Mouse (Mus musculus) embryonic facial prominence, embryonic 14.5 days (tissue): ENCODE measurements at regions not wholly inside any gene's neighbourhood (a gene's known extent, or its start where the extent isn't known, plus 50 kb on each side); places are given as distances from the start of the nearest gene placed in this dataset.

Source experiments
- ATAC-seq: fragments of 200-750 bp; cut with Nextera tagmentation; 2 replicates; pipeline ENCODE4 v1.8.0; 2017; ENCODE audit warnings: low read depth, moderate number of reproducible peaks, moderate TSS enrichment
- DNase-seq: peaks from one replicate; pipeline ENCODE4 v3.0.0-alpha.2; 2015; ENCODE audit warnings: low spot score
- H3K27ac ChIP-seq: fragments of 300-500 bp; sonication (generic); replicated peaks from 2 replicates; pipeline ENCODE4 v1.5.1; 2014; ENCODE audit warnings: low read depth, mild to moderate bottlenecking, low read length, moderate library complexity
- H3K27me3 ChIP-seq: fragments of 300-500 bp; sonication (generic); replicated peaks from 2 replicates; pipeline ENCODE4 v1.6.1; 2014; ENCODE audit warnings: low read length; ENCODE audit not compliant: control insufficient read depth, insufficient read depth
- H3K36me3 ChIP-seq: fragments of 300-500 bp; sonication (generic); 2 replicates; pipeline ENCODE4 v1.6.1; 2014; ENCODE audit warnings: low read length, mixed read lengths; ENCODE audit not compliant: control insufficient read depth, insufficient read depth
- H3K4me1 ChIP-seq: fragments of 300-500 bp; sonication (generic); 2 replicates; pipeline ENCODE4 v1.6.1; 2014; ENCODE audit warnings: antibody characterized with exemption, low read length; ENCODE audit not compliant: control insufficient read depth, insufficient read depth
- H3K4me2 ChIP-seq: fragments of 300-500 bp; sonication (generic); 2 replicates; pipeline ENCODE4 v1.6.1; 2014; ENCODE audit warnings: low read depth, mild to moderate bottlenecking, low read length, moderate library complexity, mixed read lengths
- H3K4me3 ChIP-seq: fragments of 300-500 bp; sonication (generic); 2 replicates; pipeline ENCODE4 v1.5.1; 2014; ENCODE audit warnings: low read depth, mild to moderate bottlenecking, low read length
- H3K9ac ChIP-seq: fragments of 300-500 bp; sonication (generic); 2 replicates; pipeline ENCODE4 v1.6.1; 2014; ENCODE audit warnings: low read depth, mild to moderate bottlenecking, low read length, moderate library complexity, mixed read lengths
- H3K9me3 ChIP-seq: fragments of 300-500 bp; sonication (generic); 2 replicates; pipeline ENCODE4 v1.6.1; 2016; ENCODE audit warnings: low read length; ENCODE audit not compliant: control insufficient read depth
- whole genome bisulfite sequencing: fragments of 180-500 bp; shearing (Covaris S2); extraction: QIAGEN DNeasy Blood & Tissue Kit; methylation state at CpG from one replicate; pipeline ENCODE4 v1.1.7; 2014; 5-methylcytosine and 5-hydroxymethylcytosine counted together

DNA sequence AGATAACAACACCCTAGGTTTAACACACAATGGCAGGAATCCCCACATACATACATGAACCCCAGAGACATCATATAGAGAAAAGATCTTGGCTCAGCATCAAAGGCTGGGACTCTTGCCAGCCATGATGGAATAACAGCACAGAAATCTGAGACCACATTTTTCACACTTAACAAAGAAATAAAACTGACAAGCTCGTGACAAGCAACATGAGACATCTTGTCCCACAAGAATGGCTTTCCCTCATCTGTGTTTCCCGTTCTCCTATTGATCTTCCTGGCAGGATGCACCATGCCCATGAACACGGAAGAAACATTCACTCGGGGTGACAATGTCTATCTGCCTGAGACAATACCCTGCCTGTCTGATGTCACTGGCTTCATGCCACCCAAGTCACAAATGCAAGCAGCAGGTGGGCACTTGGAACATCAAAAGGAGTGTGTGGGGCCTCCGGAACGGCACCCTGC, 235.0 kb upstream of the Pabpc6 start:
- WGBS = 8% methylated on average over 6 of the region's 6 CpGs
- peak; percentile 85 for DNase-seq
- Histone ChIP-seq H3K9me3 (no peaks in the 10 kb centered on the region), H3K4me3 (no peak overlapping the region), H3K4me2 (no peak overlapping the region), H3K27ac (no peak overlapping the region), H3K27me3 (no peaks in the 10 kb centered on the region), H3K4me1 (peaks cover 29% of the 10 kb centered on the region), H3K9ac (no peak overlapping the region), H3K36me3 (no peaks in the 10 kb centered on the region)
- peak; percentile 41; the same call in 1 of the 2 replicates for ATAC-seq

DNA sequence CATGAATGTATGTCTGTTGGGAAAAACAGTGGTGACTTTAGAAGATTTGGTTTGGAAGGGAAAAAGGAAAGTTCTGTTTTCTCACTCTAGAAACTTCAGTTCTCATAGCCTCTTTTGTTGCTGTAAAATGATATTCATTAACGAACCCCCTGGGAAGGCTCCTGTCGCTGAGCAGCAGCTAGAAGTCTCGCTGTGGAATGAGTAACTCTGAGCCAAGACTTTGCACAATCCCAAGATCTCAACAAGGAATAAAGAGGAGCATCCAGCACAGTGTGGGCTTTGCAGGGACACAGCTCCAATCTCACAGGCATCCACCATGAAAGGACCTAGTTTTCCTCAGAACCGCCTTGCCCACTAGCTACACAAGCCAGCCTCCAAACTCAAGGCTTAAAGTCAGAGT, 233.8 kb upstream of the Pabpc6 start:
- H3K27me3 ChIP-seq = no peaks in the 10 kb centered on the region
- H3K4me1 ChIP-seq = peaks cover 29% of the 10 kb centered on the region
- H3K4me3 ChIP-seq = no peak overlapping the region
- ATAC-seq (no peak; the same call in 1 of the 2 replicates), DNase-seq (peak; percentile 68)
- no peaks in the 10 kb centered on the region for H3K36me3 ChIP-seq
- H3K27ac ChIP-seq = no peak overlapping the region
- no peak overlapping the region for H3K4me2 ChIP-seq
- WGBS = 43% methylated on average over 4 of the region's 4 CpGs
- no peak overlapping the region for H3K9ac ChIP-seq
- no peaks in the 10 kb centered on the region for H3K9me3 ChIP-seq

DNA sequence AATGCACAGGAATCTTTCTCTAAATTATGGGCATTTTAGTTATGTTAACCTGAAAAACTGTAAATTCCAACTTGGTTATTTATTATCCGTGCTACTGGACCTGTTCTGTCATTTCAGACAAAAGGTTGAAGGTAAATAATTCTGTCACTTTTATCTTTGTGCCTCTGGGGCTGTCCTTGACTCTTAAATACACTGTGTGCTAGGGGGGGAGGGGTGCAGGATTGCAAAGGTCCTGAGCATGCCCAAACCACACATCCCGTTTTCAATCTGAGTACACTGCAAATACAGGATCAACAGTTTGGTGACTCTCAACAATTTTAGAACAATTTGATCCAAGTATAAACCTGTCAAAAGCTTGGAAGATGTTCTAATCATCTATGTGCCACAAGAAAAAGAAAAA, 227.4 kb upstream of the Pabpc6 start:
- H3K27me3 ChIP-seq = no peaks in the 10 kb centered on the region
- no peak for DNase-seq
- WGBS = 42% methylated on average over 2 of the region's 2 CpGs

DNA sequence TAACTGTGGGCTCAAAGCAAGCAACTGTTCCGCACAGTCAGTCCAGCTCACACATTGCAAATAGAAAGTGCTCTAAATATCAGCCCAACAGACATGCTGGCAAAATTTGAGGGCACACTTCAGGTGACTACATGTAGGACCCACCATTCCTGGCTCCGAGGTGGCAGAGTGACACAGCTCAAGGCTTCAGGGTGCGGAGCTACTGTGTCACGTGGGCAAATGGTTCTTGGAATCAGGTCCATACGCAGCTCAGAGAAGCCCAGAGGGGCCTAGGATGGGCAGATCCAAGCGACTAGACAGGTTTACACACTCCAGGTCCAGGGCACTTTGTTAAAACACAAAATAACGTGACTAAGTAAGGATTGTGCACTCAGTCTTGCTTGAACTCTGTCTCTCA, 226.2 kb upstream of the Pabpc6 start:
- no peak overlapping the region for H3K4me2 ChIP-seq
- H3K36me3 ChIP-seq = no peaks in the 10 kb centered on the region
- WGBS = 62% methylated on average over 7 of the region's 7 CpGs
- H3K4me3 ChIP-seq = no peak overlapping the region
- H3K27me3 ChIP-seq = no peaks in the 10 kb centered on the region
- H3K9me3 ChIP-seq = no peaks in the 10 kb centered on the region
- peaks cover 14% of the 10 kb centered on the region for H3K4me1 ChIP-seq
- H3K9ac ChIP-seq = no peak overlapping the region
- DNase-seq = no peak
- no peak for ATAC-seq
- H3K27ac ChIP-seq = peak overlapping the region; percentile 29

More for the DNA sequence above, 227.4 kb upstream of the Pabpc6 start:
- H3K9ac ChIP-seq = no peak overlapping the region
- H3K9me3 ChIP-seq = no peaks in the 10 kb centered on the region
- no peak overlapping the region for H3K27ac ChIP-seq
- no peak for ATAC-seq
- no peaks in the 10 kb centered on the region for H3K36me3 ChIP-seq
- H3K4me2 ChIP-seq = no peak overlapping the region
- H3K4me3 ChIP-seq = no peak overlapping the region
- peaks cover 14% of the 10 kb centered on the region for H3K4me1 ChIP-seq

DNA sequence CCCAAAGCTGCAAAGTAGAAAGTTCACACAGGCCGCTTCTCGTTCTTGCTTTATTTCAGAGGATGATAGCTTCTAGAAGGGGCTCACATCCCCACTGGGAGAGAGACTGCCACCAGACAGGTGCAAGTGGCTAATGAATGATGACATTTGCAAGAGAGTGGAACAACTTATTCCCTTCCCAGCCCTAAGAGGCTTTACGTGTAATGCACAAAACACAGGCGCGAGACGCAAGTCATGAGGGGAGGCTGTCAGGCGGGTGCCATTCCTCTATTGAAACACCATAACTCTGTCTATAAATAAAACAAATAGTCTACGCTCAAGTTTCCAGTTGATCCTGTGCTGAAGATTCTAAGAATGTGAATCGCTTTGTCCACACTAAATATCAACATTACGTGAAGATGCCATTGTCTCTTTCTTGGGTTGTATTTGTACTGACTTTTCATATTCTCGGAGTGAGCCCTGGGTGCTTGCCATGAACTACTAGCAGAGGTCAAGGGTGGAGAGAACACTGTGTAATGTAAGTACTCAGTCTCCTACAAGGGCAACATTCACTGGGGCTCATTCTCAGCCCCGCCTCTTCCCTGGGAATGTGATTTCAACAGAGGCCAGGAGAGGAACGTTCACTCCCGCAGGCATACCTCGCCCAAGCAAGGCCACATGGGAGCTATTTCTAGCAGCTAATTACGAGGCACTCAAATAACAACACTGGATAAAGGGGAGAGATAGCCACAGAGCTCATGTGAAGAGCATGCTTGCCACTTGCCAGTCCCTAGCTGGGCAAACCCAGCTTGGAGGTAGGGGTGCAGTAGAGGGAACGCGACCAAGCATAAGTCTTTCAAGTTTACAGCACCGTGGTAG, 225.5 kb upstream of the Pabpc6 start:
- H3K4me1 ChIP-seq = peaks cover 14% of the 10 kb centered on the region
- no peaks in the 10 kb centered on the region for H3K27me3 ChIP-seq
- H3K4me2 ChIP-seq = no peak overlapping the region
- H3K9ac ChIP-seq = no peak overlapping the region
- H3K27ac ChIP-seq = peak overlapping the region; percentile 29
- H3K9me3 ChIP-seq = no peaks in the 10 kb centered on the region
- no peaks in the 10 kb centered on the region for H3K36me3 ChIP-seq
- WGBS = 56% methylated on average over 19 of the region's 19 CpGs
- peak; percentile 89 for ATAC-seq
- no peak overlapping the region for H3K4me3 ChIP-seq
- peak; percentile 82 for DNase-seq

DNA sequence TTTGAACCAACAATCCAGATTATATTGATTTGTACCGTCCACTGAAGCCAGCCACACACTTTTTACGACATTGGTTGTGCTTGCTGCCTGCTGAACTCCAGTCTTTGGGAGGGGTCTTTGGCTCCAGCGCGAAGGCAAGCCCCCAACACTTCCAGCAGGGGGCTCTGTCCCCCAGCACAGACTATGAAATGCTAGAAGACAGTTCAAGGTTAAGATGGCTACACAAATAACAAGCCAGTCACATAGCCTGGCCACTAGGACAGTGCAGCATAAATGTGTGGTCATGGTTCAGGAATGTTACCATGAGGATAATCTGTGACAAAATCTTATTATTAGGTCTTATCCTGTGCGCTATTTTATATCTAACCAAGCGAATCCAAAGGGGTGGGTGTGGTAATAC, 224.4 kb upstream of the Pabpc6 start:
- ATAC-seq (no peak; the same call in 1 of the 2 replicates), DNase-seq (peak; percentile 53)
- no peak overlapping the region for H3K4me3 ChIP-seq
- H3K27ac ChIP-seq = no peak overlapping the region
- no peak overlapping the region for H3K9ac ChIP-seq
- no peak overlapping the region for H3K4me2 ChIP-seq
- peaks cover 14% of the 10 kb centered on the region for H3K4me1 ChIP-seq
- no peaks in the 10 kb centered on the region for H3K9me3 ChIP-seq
- no peaks in the 10 kb centered on the region for H3K27me3 ChIP-seq
- WGBS = 49% methylated on average over 6 of the region's 6 CpGs
- no peaks in the 10 kb centered on the region for H3K36me3 ChIP-seq

DNA sequence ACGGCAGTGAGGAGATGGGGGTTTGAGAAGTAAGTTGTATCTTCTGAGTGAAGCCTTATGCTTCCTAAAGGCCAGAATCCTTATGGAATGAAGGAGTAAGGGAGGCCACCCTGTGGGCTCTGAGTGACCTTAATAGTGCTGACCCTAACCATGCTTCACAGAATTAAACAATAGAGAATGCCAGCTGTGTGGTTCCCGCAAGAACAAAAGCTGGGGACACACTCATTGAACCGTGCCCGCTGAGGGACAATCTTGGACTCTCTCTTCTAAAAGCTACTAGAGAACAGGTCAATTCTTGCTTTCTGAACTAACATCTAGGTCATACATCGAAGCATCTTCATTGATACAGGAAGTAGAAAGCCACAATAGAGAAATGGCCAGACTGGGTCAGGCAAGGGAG, 223.3 kb upstream of the Pabpc6 start:
- 78% methylated on average over 5 of the region's 5 CpGs for WGBS
- Histone ChIP-seq H3K27ac (no peak overlapping the region), H3K4me1 (peaks cover 14% of the 10 kb centered on the region), H3K9ac (no peak overlapping the region), H3K4me2 (no peak overlapping the region), H3K27me3 (no peaks in the 10 kb centered on the region), H3K36me3 (no peaks in the 10 kb centered on the region), H3K9me3 (no peaks in the 10 kb centered on the region), H3K4me3 (no peak overlapping the region)
- ATAC-seq = no peak
- no peak for DNase-seq

DNA sequence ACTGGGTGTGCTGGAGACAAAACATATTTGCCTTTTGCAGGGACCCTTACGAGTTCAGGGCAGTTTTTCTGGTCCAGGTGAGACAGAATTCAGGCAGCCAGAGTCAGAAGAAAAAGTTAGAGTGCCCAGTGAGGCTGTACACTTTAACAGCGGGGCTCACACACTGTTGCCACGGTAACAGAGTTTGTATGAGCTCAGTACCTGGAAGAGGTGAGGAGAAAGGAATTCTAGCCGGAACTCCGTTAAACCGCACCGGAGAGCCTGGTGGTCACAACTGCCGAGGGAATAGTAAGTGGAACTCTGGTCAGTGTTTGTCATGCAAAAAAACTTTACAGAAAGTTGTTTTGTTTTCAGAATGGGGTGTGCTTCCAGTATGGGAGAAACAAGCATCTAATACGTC, 222.6 kb upstream of the Pabpc6 start:
- no peak for DNase-seq

DNA sequence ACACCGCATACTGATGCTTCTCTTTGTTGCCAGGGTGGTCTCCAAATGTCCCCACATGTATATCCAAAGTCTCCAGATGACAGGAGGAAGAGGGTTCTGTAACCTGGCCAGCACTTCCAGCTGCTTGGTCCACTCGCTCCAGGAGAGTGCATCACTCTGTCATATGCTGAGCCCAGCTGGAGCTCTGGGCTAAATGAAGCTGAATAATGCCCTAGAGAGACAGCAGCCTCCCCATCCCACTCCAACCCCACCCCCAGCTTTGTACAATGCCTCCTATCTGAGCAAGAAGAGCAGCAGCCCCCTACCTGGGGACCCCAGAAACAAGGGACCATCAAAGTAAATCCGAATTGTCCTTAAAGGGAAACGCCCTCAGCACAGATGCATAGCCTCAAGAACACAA, 219.0 kb upstream of the Pabpc6 start:
- no peak for DNase-seq
- ATAC-seq = no peak
- no peaks in the 10 kb centered on the region for H3K9me3 ChIP-seq
- H3K4me2 ChIP-seq = no peak overlapping the region
- H3K4me3 ChIP-seq = no peak overlapping the region
- no peaks in the 10 kb centered on the region for H3K27me3 ChIP-seq
- H3K9ac ChIP-seq = no peak overlapping the region
- no peak overlapping the region for H3K27ac ChIP-seq
- H3K36me3 ChIP-seq = no peaks in the 10 kb centered on the region
- H3K4me1 ChIP-seq = no peaks in the 10 kb centered on the region
- 80% methylated on average over 4 of the region's 4 CpGs for WGBS

More for the DNA sequence above, 222.6 kb upstream of the Pabpc6 start:
- no peaks in the 10 kb centered on the region for H3K36me3 ChIP-seq
- no peak overlapping the region for H3K4me3 ChIP-seq
- 81% methylated on average over 9 of the region's 9 CpGs for WGBS
- H3K9ac ChIP-seq = no peak overlapping the region
- no peak overlapping the region for H3K4me2 ChIP-seq
- no peak for ATAC-seq
- H3K4me1 ChIP-seq = peaks cover 14% of the 10 kb centered on the region
- no peak overlapping the region for H3K27ac ChIP-seq
- H3K27me3 ChIP-seq = no peaks in the 10 kb centered on the region
- no peaks in the 10 kb centered on the region for H3K9me3 ChIP-seq
